Mouse (Mus musculus): ENCODE measurements at regions not wholly inside any gene's neighbourhood (a gene's known extent, or its start where the extent isn't known, plus 50 kb on each side); places are given as distances from the start of the nearest gene placed in this dataset.

- intact Hi-C loops (cut with DNase I; ENCODE audit: low total_unique reads) = no loop called here
- DNase-seq = no peak
Observed at GRCm38 (mm10) chr7:40391626-40392025, 506.5 kb upstream of the Vstm2b start.

- intact Hi-C loops (cut with DNase I; ENCODE audit: low total_unique reads) = no loop called here
- DNase-seq = no peak
Observed at GRCm38 (mm10) chr7:40392207-40392606, 505.9 kb upstream of the Vstm2b start.

- intact Hi-C loops (cut with DNase I; ENCODE audit: low total_unique reads) = no loop called here
- DNase-seq = no peak
Observed at GRCm38 (mm10) chr7:40392699-40393098, 505.4 kb upstream of the Vstm2b start.

- intact Hi-C loops (cut with DNase I; ENCODE audit: low total_unique reads) = no loop called here
- no peak for DNase-seq
Observed at GRCm38 (mm10) chr7:40398266-40398665, 499.9 kb upstream of the Vstm2b start.

- no peak for DNase-seq
- intact Hi-C loops (cut with DNase I; ENCODE audit: low total_unique reads) = no loop called here
Observed at GRCm38 (mm10) chr7:40419332-40419731, 478.8 kb upstream of the Vstm2b start.

- no peak for DNase-seq
- intact Hi-C loops (cut with DNase I; ENCODE audit: low total_unique reads) = no loop called here
Observed at GRCm38 (mm10) chr7:40422125-40422524, 476.0 kb upstream of the Vstm2b start.

- intact Hi-C loops (cut with DNase I; ENCODE audit: low total_unique reads) = no loop called here
Observed at GRCm38 (mm10) chr7:40429416-40429815, 468.7 kb upstream of the Vstm2b start.

GRCm38 (mm10) chr7:40433906-40434305 is 464.2 kb upstream of the Vstm2b start:
- intact Hi-C loops (cut with DNase I; ENCODE audit: low total_unique reads) = no loop called here
- no peak for DNase-seq

More at GRCm38 (mm10) chr7:40429416-40429815, 468.7 kb upstream of the Vstm2b start:
- DNase-seq = no peak

- intact Hi-C loops (cut with DNase I; ENCODE audit: low total_unique reads) = no loop called here
- DNase-seq = no peak
Observed at GRCm38 (mm10) chr7:40441128-40441527, 457.0 kb upstream of the Vstm2b start.

- no peak for DNase-seq
- intact Hi-C loops (cut with DNase I; ENCODE audit: low total_unique reads) = no loop called here
Observed at GRCm38 (mm10) chr7:40441786-40442185, 456.3 kb upstream of the Vstm2b start.

GRCm38 (mm10) chr7:40466382-40466781 is 431.7 kb upstream of the Vstm2b start:
- DNase-seq = no peak

GRCm38 (mm10) chr7:40487256-40487655 is 410.9 kb upstream of the Vstm2b start:
- intact Hi-C loops (cut with DNase I; ENCODE audit: low total_unique reads) = no loop called here
- DNase-seq = no peak

More at GRCm38 (mm10) chr7:40466382-40466781, 431.7 kb upstream of the Vstm2b start:
- intact Hi-C loops (cut with DNase I; ENCODE audit: low total_unique reads) = no loop called here

GRCm38 (mm10) chr7:40522703-40523267 is 375.3 kb upstream of the Vstm2b start:
- intact Hi-C loops (cut with DNase I; ENCODE audit: low total_unique reads) = no loop called here

GRCm38 (mm10) chr7:40536601-40537000 is 361.5 kb upstream of the Vstm2b start:
- intact Hi-C loops (cut with DNase I; ENCODE audit: low total_unique reads) = no loop called here
- peak; percentile 42 for DNase-seq

More at GRCm38 (mm10) chr7:40522703-40523267, 375.3 kb upstream of the Vstm2b start:
- DNase-seq = no peak

- intact Hi-C loops (cut with DNase I; ENCODE audit: low total_unique reads) = no loop called here
- DNase-seq = no peak
Observed at GRCm38 (mm10) chr7:40537621-40538020, 360.5 kb upstream of the Vstm2b start.

- no peak for DNase-seq
- intact Hi-C loops (cut with DNase I; ENCODE audit: low total_unique reads) = no loop called here
Observed at GRCm38 (mm10) chr7:40539789-40540188, 358.3 kb upstream of the Vstm2b start.

GRCm38 (mm10) chr7:40541283-40541682 is 356.8 kb upstream of the Vstm2b start:
- intact Hi-C loops (cut with DNase I; ENCODE audit: low total_unique reads) = no loop called here
- DNase-seq = no peak

GRCm38 (mm10) chr7:40563447-40564118 is 334.5 kb upstream of the Vstm2b start:
- no peak for DNase-seq
- intact Hi-C loops (cut with DNase I; ENCODE audit: low total_unique reads) = no loop called here

- intact Hi-C loops (cut with DNase I; ENCODE audit: low total_unique reads) = no loop called here
Observed at GRCm38 (mm10) chr7:40575971-40576370, 322.2 kb upstream of the Vstm2b start.

GRCm38 (mm10) chr7:40577365-40577764 is 320.8 kb upstream of the Vstm2b start:
- DNase-seq = no peak
- intact Hi-C loops (cut with DNase I; ENCODE audit: low total_unique reads) = no loop called here

More at GRCm38 (mm10) chr7:40575971-40576370, 322.2 kb upstream of the Vstm2b start:
- no peak for DNase-seq

GRCm38 (mm10) chr7:40620761-40621160 is 277.4 kb upstream of the Vstm2b start:
- no peak for DNase-seq

More at GRCm38 (mm10) chr7:40620761-40621160, 277.4 kb upstream of the Vstm2b start:
- intact Hi-C loops (cut with DNase I; ENCODE audit: low total_unique reads) = no loop called here
